Mouse (Mus musculus) spleen, adult 18-20 months (tissue): ENCODE measurements around the gene Xkr7.

Source experiments
- DNase-seq, 2 experiments: peaks; one replicate each; pipeline ENCODE4 v3.0.0; 2022; ENCODE audit warnings: mixed read lengths in 2 of 2

The Xkr7 gene

GRCm38 (mm10) chr2:153074651-153075050, 43.0 kb downstream of the Xkr7 start:
- no peak for DNase-seq

- no peak for DNase-seq
These were observed 44.3 kb downstream of the Xkr7 start for GRCm38 (mm10) chr2:153075961-153076360.

- peak; percentile 56 to 80 for DNase-seq
These were observed 49.3 kb downstream of the Xkr7 start for GRCm38 (mm10) chr2:153080841-153081523.

GRCm38 (mm10) chr2:153081866-153082265, 50.2 kb downstream of the Xkr7 start:
- no peak for DNase-seq

GRCm38 (mm10) chr2:153083275-153083674, 51.6 kb downstream of the Xkr7 start:
- no peak for DNase-seq

GRCm38 (mm10) chr2:153083824-153084223, 52.2 kb downstream of the Xkr7 start:
- no peak for DNase-seq

GRCm38 (mm10) chr2:153084261-153084976, 52.8 kb downstream of the Xkr7 start:
- peak; percentile 40 to 41 for DNase-seq

GRCm38 (mm10) chr2:153085556-153085955, 53.9 kb downstream of the Xkr7 start:
- no peak for DNase-seq

- DNase-seq = no peak
These were observed 54.5 kb downstream of the Xkr7 start for GRCm38 (mm10) chr2:153086166-153086565.

GRCm38 (mm10) chr2:153087091-153087490, 55.4 kb downstream of the Xkr7 start:
- no peak for DNase-seq

GRCm38 (mm10) chr2:153089316-153089715, 57.7 kb downstream of the Xkr7 start:
- no peak for DNase-seq

- DNase-seq = peak; percentile 79 to 84
These were observed 59.0 kb downstream of the Xkr7 start for GRCm38 (mm10) chr2:153090551-153091165.
